Mouse (Mus musculus) ES-E14 (cell line): ENCODE results near the gene Nyap1.

Experiments
- HCFC1 ChIP-seq: IDR thresholded peaks from 2 replicates; pipeline ENCODE4 v1.6.1; 2012; ENCODE audit warnings: low read length, inconsistent platforms, borderline replicate concordance; ENCODE audit not compliant: insufficient read depth
- MAFK ChIP-seq: IDR thresholded peaks from 2 replicates; pipeline ENCODE4 v1.6.1; 2014; ENCODE audit warnings: mild to moderate bottlenecking, low read depth, low read length, inconsistent platforms; ENCODE audit not compliant: insufficient read depth
- ZNF384 ChIP-seq: IDR thresholded peaks from 2 replicates; pipeline ENCODE4 v1.6.1; 2012; ENCODE audit warnings: low read depth, low read length, inconsistent platforms

DNA sequence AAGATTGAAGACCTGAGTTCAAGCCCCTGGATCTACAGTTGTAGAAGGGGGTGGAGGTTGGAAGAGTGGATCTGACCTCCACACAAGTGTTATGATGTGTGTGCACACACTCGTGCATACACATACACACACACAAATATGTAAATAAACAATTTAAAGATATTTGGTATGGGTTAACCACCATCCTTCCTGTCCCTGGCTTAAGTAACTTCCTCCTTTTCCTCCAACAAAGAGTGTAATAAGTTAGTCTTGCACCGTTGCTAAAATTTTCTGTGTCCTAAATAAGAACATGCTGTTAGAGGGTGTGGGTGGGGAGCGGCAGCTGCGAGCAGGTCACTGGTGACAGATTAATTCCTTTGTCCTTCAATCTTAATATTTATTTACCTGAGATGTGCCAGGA, 45.5 kb downstream of the Nyap1 start:
- TF ChIP-seq MAFK (no peak), ZNF384 (no peak), HCFC1 (no peak)
